Mouse (Mus musculus) ES-Bruce4 (cell line): ENCODE data around the gene Ntrk3. TPM values are rescaled to one million over a fixed set of nuclear protein-coding genes. Genes with fewer than 3 reads are reported as not detected.

Source experiments
- H3K27ac ChIP-seq: 2 replicates; pipeline ENCODE4 v1.5.1; 2012; ENCODE audit warnings: low read length, inconsistent platforms; ENCODE audit not compliant: insufficient read depth
- H3K27me3 ChIP-seq: 2 replicates; pipeline ENCODE4 v1.6.1; 2012; ENCODE audit warnings: mild to moderate bottlenecking, low read length, inconsistent platforms; ENCODE audit not compliant: control insufficient read depth, poor library complexity, insufficient read depth, severe bottlenecking
- H3K36me3 ChIP-seq: 2 replicates; pipeline ENCODE4 v1.6.1; 2012; ENCODE audit warnings: inconsistent platforms, mild to moderate bottlenecking, low read length, moderate library complexity; ENCODE audit not compliant: control insufficient read depth, poor library complexity, insufficient read depth, severe bottlenecking
- H3K4me1 ChIP-seq: one replicate; pipeline ENCODE4 v1.8.1; 2011; ENCODE audit warnings: low read length; ENCODE audit not compliant: control insufficient read depth, insufficient read depth
- H3K4me3 ChIP-seq: 2 replicates; pipeline ENCODE4 v1.5.1; 2011; ENCODE audit warnings: low read depth, mild to moderate bottlenecking, low read length
- H3K9ac ChIP-seq: 2 replicates; pipeline ENCODE4 v1.6.1; 2012; ENCODE audit warnings: low read depth, mild to moderate bottlenecking, inconsistent platforms; ENCODE audit not compliant: poor library complexity, severe bottlenecking
- H3K9me3 ChIP-seq: replicated peaks from 2 replicates; pipeline ENCODE4 v1.6.1; 2012; ENCODE audit warnings: mild to moderate bottlenecking, low read length, inconsistent platforms; ENCODE audit not compliant: control insufficient read depth, poor library complexity, insufficient read depth, severe bottlenecking
- CTCF ChIP-seq: IDR thresholded peaks from one replicate; pipeline ENCODE4 v1.8.1; 2011; ENCODE audit warnings: low read depth, low read length
- EP300 ChIP-seq: IDR thresholded peaks from 2 replicates; pipeline ENCODE4 v1.6.1; 2011; ENCODE audit warnings: low read depth, low read length; ENCODE audit not compliant: insufficient read depth
- POLR2A ChIP-seq: IDR thresholded peaks from one replicate; pipeline ENCODE4 v1.8.1; 2011; ENCODE audit warnings: low read length; ENCODE audit not compliant: insufficient read depth
- polyA plus RNA-seq: library from polyadenylated mRNA; stranded (reverse); fragments of >200 nt; gene quantifications from 2 replicates; pipeline ENCODE4 v1.2.4, GENCODE M21; 2011; ENCODE audit warnings: low read depth; ENCODE audit not compliant: missing spikeins, insufficient read depth, insufficient read length

Gene Ntrk3
- polyA plus RNA-seq, 1 experiment = not detected

DNA sequence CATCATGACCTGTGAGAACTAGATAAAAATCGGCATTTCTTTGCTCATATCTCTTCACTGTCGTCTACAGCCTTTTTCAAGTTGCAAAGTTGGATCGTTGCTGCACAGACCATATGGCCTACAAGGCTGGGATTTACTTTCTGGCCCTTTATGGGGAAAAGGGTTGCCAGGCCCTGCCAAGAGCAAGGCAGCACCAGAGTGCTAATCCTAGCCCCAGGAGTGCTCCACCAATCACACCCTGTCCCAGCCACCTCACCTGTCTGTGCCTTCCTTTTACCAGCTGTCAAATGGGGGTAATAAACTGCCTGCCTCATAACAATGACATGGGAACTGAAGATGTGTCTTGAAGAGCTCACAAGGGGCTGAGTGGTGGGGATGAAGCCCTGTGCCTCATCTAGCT lies 218.1 kb downstream of the Ntrk3 start:
- Histone ChIP-seq H3K27ac (no peak overlapping the region), H3K9ac (no peak overlapping the region), H3K9me3 (no peaks in the 10 kb centered on the region), H3K36me3 (no peaks in the 10 kb centered on the region), H3K4me3 (no peak overlapping the region), H3K4me1 (no peaks in the 10 kb centered on the region), H3K27me3 (no peaks in the 10 kb centered on the region)
- TF ChIP-seq EP300 = no peak
- no peak for TF ChIP-seq CTCF
- TF ChIP-seq POLR2A = no peak

DNA sequence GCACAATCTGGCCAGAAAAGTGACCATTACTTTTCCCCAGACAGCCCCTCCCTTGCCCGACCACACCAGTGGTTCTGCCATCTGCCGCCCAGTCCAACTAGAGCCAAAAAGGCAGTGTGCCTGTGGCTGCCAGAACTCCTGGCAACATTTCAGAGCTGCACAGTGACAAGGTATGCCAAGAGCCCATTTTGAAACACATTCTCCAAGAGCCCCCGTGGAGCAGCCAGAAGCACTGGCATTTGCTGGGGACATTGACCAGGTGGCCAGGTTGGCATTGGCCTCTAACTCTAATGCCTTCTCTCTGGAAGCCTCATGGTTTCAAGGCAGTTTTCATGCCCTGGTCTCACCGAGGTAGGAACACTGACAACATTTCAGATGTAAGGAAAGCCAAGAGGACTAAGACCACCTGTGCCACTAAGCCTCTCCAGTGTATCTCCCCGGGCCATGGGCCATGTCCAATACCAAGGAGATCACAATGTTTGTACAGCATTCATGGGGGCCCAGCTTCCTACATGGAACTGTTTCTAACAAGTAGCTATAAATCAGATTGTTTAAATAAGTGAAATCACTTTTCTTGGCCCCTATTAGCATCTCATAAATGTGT lies 218.9 kb downstream of the Ntrk3 start:
- no peak for TF ChIP-seq CTCF
- no peak for TF ChIP-seq POLR2A
- TF ChIP-seq EP300 = no peak
- H3K36me3 ChIP-seq = no peaks in the 10 kb centered on the region
- no peak overlapping the region for H3K4me3 ChIP-seq
- H3K27ac ChIP-seq = no peak overlapping the region
- no peaks in the 10 kb centered on the region for H3K4me1 ChIP-seq
- no peaks in the 10 kb centered on the region for H3K27me3 ChIP-seq
- no peaks in the 10 kb centered on the region for H3K9me3 ChIP-seq
- no peak overlapping the region for H3K9ac ChIP-seq

DNA sequence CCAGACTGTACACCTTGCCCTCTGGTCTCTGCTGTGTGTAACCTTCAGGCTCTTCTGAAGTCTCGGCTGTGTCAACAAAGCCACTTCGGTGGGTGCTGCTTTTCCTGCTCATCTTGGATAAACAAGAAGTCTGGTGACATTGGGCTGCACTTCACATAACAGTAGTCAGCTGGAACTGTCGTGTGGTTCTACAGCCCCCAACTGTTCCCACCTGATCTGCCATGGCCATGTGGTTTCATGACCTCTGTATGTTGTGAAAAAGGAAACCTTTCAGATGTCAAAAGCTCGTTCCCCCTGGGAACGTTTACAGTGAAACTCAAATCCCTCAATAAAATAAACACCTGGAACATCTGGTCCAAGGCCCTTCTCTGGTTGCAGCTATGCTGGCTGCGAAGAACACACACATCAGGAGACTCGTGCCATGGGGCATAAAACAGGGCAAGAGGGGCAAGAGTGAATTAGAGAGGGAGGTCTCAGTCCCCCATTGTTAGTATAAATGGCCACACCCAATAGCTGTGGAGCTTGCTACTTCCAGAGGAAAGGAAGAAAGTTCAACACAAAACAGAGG lies 222.7 kb downstream of the Ntrk3 start:
- no peak for TF ChIP-seq CTCF
- no peak for TF ChIP-seq POLR2A
- no peak for TF ChIP-seq EP300
- Histone ChIP-seq H3K27me3 (no peaks in the 10 kb centered on the region), H3K9me3 (no peaks in the 10 kb centered on the region), H3K27ac (no peak overlapping the region), H3K36me3 (no peaks in the 10 kb centered on the region), H3K4me3 (no peak overlapping the region), H3K4me1 (no peaks in the 10 kb centered on the region), H3K9ac (no peak overlapping the region)

DNA sequence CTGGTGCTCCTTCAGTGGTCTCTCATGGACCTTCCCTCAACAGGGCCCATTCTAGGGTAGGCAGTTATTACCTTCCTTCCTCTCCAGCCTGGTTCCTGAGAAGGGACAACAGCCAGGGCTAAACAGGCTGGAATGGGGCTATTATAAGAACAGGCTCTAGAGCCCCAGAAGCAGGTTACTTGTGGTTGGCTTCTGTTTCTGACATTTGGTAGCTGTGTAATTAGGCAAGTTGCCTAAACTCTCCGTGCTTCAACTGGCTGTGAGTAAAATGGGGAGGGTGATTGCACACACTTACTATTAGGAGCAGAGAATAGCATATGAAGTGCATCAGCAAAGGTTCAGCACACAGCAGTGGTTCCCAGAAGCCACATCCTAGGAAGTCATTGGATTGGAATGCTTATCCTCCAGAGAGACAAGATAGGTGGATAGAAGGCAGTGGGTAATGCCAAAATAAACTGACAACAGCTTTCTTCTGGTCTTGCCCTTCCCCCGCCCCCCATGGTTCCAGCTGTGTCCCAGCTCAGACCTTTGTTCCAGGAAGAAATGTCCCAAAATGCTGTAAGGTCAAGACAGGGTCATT lies 230.7 kb downstream of the Ntrk3 start:
- Histone ChIP-seq H3K9me3 (no peaks in the 10 kb centered on the region), H3K9ac (no peak overlapping the region), H3K36me3 (no peaks in the 10 kb centered on the region), H3K4me1 (no peaks in the 10 kb centered on the region), H3K4me3 (no peak overlapping the region), H3K27ac (no peak overlapping the region), H3K27me3 (no peaks in the 10 kb centered on the region)
- TF ChIP-seq CTCF = no peak
- no peak for TF ChIP-seq EP300
- TF ChIP-seq POLR2A = no peak

DNA sequence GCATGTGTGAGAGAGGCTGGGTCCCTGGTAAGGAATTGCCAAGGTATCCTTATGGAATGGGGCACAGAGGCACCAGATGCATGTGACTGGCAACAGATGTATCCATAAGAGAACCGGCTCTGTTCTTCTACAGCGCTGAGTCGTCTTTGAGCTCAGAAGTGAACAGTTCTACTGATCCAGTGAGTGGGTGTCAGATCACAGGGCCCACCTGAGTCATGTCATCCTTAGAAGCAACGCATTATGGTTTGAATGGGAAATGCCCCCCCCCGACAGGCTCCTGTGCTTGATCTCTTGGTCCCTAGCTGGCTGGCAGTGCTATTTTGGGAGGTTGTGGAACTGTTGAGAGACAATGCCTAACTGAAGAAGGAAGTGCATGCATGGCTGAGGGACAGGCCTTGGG lies 236.9 kb downstream of the Ntrk3 start:
- Histone ChIP-seq H3K9me3 (peaks cover 5% of the 10 kb centered on the region), H3K27me3 (no peaks in the 10 kb centered on the region), H3K27ac (no peak overlapping the region), H3K9ac (no peak overlapping the region), H3K4me1 (no peaks in the 10 kb centered on the region), H3K4me3 (no peak overlapping the region), H3K36me3 (no peaks in the 10 kb centered on the region)
- TF ChIP-seq POLR2A (no peak), CTCF (no peak), EP300 (no peak)

DNA sequence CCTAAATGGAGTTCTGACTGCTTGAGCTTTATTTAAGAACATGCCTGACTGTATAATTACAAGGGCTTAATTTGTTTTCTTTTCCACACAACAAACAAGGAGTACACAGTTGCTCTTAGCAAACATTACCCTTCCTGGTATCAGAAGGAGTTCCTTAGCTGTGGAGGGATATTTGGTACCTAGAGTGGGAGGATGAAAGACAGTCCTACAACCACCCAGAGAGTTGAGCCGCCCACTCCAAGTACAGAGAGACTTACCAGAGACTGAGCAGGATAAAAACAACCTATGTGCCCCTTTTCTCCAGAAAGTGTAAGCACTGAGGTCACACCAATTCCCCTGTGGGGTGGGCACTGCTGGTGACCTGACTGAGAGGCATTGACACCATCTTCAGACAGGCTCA lies 237.8 kb downstream of the Ntrk3 start:
- peaks cover 11% of the 10 kb centered on the region for H3K9me3 ChIP-seq
- H3K9ac ChIP-seq = no peak overlapping the region
- TF ChIP-seq POLR2A (no peak), CTCF (no peak), EP300 (no peak)

More for the DNA sequence above, 237.8 kb downstream of the Ntrk3 start:
- H3K27ac ChIP-seq = no peak overlapping the region
- no peaks in the 10 kb centered on the region for H3K4me1 ChIP-seq
- H3K36me3 ChIP-seq = no peaks in the 10 kb centered on the region
- H3K27me3 ChIP-seq = no peaks in the 10 kb centered on the region
- H3K4me3 ChIP-seq = no peak overlapping the region
